Mouse (Mus musculus) erythroid progenitor cell, adult 5-6 weeks (primary cell): ENCODE data around the gene Btbd8. TPM values are rescaled to one million over a fixed set of nuclear protein-coding genes. Genes with fewer than 3 reads are reported as not detected.

Experiments
- ATAC-seq: replicated peaks from 2 replicates; pipeline ENCODE4 v1.8.0; 2016; ENCODE audit warnings: moderate number of reproducible peaks, mild to moderate bottlenecking, moderate TSS enrichment, inconsistent platforms; ENCODE audit not compliant: poor library complexity, low FRiP score, severe bottlenecking
- total RNA-seq, 2 experiments: library from RNA; stranded (forward) in 1 of 2; stranded (reverse) in 1 of 2; fragments of 150-400 nt in 1 of 2; fragments of 186-747, 209-891 nt in 1 of 2; gene quantifications; 2 replicates each; pipeline versions ENCODE4 v1.2.3 to v1.2.4; 2015 to 2017; ENCODE audit warnings: low replicate concordance in 2 of 2

Gene Btbd8
- total RNA-seq, 2 experiments from 2014 or later: 6.4 to 11.3 TPM

DNA sequence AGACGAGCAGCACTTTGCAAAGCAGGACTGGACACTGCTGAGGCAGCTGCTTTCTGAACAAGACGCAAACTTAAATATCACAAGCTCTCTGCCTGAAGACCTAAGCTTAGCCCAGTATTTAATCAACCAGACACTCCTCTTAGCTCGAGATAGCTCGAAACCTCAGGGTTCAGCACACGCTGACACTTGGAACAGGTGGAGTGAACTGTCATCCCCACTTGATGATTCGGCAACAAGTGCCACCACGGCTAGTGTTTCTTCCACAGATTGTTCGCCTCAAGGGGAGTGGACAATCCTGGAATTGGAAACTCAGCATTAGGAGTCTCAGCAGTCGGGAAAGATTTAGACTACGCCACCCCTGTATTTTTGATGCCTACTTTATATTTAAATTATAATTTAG lies 72.7 kb downstream of the Btbd8 start:
- no peak for ATAC-seq

DNA sequence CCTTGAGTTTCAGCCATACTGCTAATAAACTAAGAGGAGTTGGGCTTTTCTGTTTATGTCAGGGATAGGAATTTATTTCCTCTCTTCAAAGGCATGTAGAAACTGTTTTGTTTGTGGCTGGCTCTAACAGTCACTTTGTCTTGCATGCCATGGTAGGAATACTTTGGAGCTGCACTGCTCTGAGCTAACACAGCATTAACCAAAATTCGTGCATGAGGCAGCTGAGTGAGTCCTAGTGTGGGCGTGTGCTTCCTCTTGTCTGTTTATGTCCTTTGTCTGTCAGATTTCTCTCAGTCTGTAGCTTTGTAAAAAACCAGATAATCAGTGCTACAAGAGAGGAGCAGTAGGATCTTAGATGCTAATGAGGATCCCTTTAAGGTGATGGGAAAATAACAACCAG lies 73.5 kb downstream of the Btbd8 start:
- no peak for ATAC-seq

DNA sequence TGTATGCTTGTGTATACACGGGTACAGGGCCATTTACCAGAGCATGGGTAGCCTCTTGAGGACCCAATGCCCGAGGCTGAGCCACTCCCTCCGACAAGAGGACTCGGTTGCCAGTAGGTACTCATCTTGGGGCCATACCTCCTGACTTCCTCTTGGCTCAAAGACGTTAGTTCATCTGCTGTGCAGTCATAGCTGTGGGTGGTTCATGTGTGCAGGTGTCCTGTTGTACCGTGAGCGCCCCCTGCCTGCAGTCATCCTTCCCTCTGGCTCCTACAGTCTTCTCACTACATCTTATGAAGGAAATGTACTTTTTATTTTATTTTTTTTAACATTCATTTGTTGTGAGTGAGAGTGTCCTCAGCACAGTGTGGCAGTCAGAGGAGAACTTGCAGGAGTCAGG lies 75.8 kb downstream of the Btbd8 start:
- peak; percentile 87 for ATAC-seq

DNA sequence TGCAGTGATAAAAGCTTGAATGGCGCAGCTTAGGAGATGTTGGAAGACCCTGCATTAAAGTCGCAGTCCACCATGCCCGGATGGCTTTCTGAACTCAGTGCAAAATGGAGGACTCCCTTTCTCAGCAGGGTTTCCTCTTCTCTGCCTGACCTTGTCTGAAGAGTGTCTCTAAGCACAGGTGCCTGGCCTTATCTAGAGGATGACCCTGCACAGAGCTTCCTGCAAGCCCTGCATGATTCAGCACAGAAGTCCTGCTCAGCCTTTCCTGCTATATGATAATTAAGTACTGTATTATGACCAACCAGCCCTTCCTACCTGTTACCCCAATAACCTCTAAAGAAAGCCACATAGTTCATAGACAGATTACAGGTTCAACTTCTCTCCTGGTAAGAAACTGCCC lies 77.7 kb downstream of the Btbd8 start:
- no peak for ATAC-seq

DNA sequence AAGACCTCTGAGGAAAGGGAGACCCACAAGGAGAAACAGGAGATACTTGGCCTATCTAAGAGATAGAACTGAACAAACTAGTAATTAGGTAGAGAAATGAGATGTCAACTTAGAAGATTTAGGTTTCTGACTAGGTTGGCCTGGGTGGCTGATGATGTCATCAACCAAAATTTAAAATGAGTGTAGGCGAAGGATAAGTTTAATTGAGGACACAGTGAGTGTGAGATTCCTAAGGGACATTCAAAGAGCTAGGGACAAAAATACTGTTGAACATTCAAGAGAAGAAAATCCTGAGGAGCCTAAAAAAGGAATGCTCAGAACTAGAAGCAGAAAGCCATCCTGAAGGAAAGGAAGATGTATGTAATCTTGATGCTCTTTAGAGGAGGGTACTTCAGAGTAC lies 78.3 kb downstream of the Btbd8 start:
- no peak for ATAC-seq

DNA sequence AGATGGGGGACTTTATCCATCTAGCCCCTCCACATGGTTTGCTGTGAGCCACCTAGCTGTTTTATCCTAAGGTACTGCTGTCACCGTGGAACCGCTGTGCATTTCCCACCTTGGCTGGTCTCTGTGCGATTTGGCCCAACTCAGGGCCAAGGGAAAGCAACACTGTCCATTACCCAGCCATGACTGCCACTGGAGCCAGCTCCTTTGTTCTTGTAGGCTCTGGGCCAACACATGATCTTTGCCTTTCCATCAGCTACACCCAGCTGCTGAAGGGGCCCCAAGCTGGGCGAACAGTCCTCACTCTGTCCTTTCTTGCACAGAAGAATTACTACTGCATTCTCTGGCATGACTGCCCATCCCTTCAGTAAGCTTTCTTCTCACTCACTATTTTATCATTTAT lies 80.8 kb downstream of the Btbd8 start:
- no peak for ATAC-seq

DNA sequence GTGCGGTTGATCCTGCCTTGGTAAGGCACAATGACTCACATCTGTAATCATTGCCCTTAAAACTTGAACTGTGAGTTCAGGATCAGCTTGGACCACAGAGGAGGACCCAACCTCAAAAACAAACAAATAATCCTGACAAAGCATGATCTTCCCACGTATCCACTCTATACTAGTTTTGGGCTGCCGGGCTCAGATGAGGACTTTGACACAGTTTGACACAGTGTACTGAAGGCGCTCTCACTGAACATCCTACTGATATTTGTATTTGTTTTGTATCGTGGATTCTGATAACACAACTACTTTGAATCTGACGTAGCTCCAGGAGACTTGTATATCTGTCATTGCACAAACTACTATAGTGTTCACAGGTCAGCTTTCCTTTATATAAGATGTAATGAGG lies 83.6 kb downstream of the Btbd8 start:
- no peak for ATAC-seq

DNA sequence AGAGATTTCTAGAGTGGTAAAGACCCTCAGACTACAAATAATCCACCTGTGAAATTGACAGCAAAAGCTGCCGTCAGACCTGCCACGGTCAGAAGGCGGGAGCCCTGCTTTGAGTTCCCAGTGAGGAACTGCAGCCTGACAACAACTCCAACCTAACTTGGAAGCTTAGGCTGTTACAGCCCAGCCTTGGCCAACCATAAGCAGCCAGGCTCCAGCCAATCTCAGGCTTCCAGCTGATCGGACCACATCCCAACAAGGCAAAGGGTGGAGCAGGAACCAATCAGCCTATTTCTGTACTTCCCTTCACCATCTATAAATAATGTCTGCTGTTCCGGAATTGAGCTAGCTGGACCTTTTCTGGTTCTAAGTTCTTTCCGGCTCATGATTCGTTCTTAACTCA lies 84.1 kb downstream of the Btbd8 start:
- no peak for ATAC-seq

DNA sequence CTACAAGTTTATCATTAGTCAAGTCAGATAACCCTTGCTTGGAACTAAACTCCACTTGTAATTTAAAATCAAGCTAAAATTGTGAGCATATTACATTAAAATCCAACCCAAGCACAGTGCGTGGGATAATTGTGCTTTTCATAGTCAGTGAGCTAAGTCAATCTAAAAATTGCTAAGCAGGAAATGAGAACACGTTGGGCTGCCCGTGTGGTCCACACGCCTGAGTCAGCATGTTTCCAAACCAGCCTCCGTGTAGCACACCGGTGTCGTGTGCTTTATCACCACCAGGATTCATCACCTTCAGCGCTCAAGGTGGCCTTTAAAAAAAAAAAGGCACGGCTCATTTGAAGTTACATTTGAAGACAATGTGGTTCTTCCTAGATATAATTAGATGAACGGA lies 86.5 kb downstream of the Btbd8 start:
- ATAC-seq: no peak

DNA sequence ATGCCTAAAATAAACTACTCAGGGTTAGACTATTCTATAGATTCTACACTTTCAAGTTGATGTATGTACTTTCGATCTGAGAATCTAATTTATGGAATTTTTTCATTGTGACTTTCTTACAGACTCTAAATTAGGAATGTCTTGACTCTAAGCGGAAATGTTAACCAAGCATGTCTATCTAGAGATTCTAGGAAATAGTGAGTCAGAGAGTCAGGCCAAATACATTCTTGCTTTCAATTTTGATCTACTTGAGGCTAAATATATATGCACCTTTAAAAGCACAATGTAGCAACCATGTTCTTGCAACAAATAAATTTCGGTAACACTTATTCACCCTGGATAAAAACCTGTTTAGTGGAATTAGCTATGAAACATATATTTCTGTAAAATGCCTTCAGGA lies 91.1 kb downstream of the Btbd8 start:
- ATAC-seq: no peak

DNA sequence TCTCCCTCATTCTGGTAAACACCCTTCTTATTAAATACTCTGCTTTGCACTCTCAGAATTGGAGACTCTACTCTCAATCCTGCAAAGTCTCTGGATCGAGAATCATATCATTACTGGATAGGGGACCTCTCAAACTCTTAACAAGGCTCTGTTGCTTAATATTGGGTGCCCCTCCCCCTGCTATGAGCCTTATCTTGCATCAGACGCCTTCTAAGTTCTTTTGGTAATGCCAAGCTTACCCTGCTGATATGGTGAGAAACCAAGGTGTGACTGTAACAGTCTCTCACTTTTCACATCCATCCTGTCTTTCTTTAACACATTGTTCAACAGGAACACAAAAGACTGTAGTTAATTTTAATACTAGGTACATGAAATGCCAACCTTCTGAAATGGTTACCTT lies 95.8 kb downstream of the Btbd8 start:
- no peak for ATAC-seq

DNA sequence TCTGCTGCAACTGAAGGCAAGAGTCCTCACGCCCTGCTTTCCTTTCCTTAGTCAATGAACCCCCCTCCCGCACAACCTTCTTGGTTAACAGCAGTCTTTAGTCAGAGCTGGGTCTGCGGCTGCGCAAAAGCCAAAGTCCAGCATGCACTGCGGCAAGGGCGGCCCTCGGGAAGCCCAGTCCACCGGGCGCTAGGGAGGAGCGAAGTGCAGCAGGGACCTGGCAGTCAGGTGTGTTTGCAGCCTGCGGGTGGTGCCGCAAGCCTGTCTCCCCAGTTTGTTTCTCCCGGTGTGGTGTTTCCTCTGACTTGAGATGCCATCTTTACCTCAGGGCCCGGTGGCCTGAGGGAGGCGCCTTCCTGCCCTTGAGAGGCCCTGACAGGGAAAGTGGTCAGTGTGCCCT lies 96.8 kb downstream of the Btbd8 start, which contains the start of gene 1700028K03Rik:
Gene 1700028K03Rik, plus strand, starts transcription at position 129 of the 400 bp plus-strand sequence.
- no peak for ATAC-seq

DNA sequence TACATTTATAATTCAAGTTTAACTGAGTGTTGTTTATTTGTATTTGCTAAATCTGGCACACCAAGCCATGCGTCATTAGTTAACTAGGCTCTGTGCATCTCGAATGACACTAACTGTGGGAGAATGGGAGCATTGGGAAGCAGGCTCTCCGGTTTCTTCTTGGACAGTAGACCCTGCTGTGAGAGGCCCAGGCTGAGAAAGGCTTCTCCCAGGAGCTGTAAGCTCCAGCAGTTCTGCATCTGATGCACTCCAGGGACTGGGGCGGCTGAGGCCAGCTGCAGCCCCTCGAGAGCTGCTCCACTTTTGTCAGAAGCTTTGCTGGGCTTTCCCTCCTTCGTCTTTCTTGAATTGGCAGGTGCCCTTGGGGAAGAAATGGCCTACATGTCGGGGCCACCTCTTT lies 103.9 kb downstream of the Btbd8 start:
- no peak for ATAC-seq

DNA sequence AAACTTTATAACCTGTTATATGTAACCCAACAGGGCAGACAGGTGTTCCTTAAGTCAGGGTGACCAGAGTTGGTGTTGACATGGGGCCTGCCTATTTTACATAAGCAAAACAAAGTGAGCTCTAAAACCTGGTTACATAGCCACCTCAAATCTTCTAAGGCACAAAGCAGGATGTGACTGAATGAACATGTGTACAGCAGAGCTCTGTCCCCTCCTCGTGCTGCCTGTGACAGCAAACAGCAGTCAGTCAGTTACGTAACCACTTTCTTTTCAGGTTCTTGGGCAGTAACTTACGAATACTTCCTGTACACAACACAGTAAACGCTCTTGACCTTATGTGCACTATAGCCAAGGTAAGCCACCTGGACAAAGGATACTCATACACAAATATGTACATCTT lies 108.1 kb downstream of the Btbd8 start:
- no peak for ATAC-seq

DNA sequence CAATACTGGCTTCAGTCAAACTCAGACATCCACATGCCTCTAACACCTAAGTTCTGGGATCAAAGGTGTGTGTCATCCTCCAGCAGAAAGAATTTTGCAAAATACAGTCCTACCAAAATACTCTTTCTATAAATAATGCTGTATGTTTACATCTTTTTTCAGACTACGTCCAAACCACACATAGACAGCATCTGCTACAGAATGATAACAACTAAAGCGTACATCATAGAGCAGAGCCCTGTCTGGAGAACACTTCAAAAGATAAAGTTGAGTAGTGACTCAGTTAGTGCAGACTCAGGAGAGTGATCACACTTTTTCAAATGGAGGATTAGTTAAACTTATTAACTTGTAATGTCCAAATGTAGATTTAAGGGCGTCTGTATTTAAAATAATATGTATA lies 110.2 kb downstream of the Btbd8 start:
- peak; percentile 93 for ATAC-seq

DNA sequence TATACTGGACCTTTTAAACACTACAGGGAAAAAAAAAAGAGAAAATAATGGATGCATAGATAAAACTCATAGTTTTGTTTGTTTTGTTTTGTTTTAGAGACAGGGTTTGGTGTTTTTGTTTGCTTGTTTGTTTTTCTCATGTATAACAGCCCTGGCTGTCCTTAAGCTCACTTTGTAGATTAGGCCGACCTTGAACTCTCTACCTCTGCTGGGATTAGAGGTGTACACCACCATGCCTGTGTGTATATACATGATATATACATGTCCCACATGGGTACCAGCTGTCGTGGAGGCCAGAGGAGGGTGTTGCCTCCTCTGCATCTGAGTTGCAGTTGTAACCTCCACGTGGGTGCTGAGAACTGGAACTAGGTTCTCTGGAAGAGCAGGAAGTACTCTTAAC lies 110.6 kb downstream of the Btbd8 start:
- ATAC-seq: peak; percentile 51

DNA sequence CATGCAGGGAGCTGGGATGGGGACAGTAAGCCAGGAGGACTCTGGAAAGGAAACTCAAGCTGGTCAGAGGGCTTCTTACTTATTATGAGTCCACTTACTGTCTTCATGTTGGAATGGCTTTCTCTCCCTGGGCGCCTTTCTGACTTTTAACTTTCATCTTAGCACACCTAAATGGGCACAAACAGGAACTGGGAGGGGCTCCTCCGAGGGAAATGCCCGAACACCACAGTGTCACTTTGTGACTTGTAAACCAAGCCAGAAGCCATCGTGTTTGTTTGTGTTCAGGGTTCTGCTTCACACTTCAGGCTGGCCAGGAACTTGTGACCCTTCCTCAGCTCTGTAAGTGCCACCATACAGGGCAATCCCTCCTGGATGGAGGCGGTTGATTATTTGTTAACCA lies 116.5 kb downstream of the Btbd8 start:
- no peak for ATAC-seq

DNA sequence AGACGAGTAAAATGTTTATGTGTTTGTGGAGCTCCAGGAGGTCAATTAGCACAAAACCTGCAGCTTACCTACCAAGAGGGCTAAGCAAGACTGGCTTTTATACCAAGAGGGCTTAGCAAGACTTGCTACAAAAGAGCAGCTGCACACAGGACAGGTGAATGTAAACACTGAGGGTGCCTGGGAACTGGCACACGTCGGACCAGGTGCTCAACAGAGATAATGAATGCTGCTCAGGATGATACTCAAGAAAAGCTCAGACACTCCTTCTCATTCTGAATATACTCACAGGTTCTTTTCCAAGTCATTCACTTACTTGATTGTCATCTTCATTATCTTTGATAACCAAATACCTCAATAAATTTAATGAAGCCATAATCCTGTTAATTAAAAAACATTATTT lies 119.2 kb downstream of the Btbd8 start:
- ATAC-seq: peak; percentile 79

Other genes with a start within 250 kb of the Btbd8 start
- 1.8 and 5.4 TPM in 2 replicates for gene Tgfbr3, start 148.4 kb upstream of the Btbd8 start, total RNA-seq (2015; ENCODE audit: low replicate concordance)
- 1.0 and 4.7 TPM in 2 replicates for gene Tgfbr3, start 148.4 kb upstream of the Btbd8 start, total RNA-seq (2017; ENCODE audit: low replicate concordance)
- not detected in 2 replicates for gene Brdt, start 106.8 kb upstream of the Btbd8 start, total RNA-seq (2015; ENCODE audit: low replicate concordance)
- not detected in 2 replicates for gene Brdt, start 106.8 kb upstream of the Btbd8 start, total RNA-seq (2017; ENCODE audit: low replicate concordance)
- gene Ephx4, start 35.3 kb upstream of the Btbd8 start, total RNA-seq (2015; ENCODE audit: low replicate concordance): not detected in 2 replicates
- gene Ephx4, start 35.3 kb upstream of the Btbd8 start, total RNA-seq (2017; ENCODE audit: low replicate concordance): not detected in 2 replicates
- gene Lpcat2b, start 6.4 kb upstream of the Btbd8 start, total RNA-seq (2015; ENCODE audit: low replicate concordance): not detected in 2 replicates
- gene Lpcat2b, start 6.4 kb upstream of the Btbd8 start, total RNA-seq (2017; ENCODE audit: low replicate concordance): 0.45 TPM in 1 of 2 replicates, not detected in the other
- not detected in 2 replicates for gene Gm42669, start 69.6 kb downstream of the Btbd8 start, total RNA-seq (2015; ENCODE audit: low replicate concordance)
- gene Gm42669, start 69.6 kb downstream of the Btbd8 start, total RNA-seq (2017; ENCODE audit: low replicate concordance): 0.08 and 0.39 TPM in 2 replicates
- gene 1700028K03Rik, start 96.7 kb downstream of the Btbd8 start, total RNA-seq (2015; ENCODE audit: low replicate concordance): not detected in 2 replicates
- 0.51 and 0.68 TPM in 2 replicates for gene 1700028K03Rik, start 96.7 kb downstream of the Btbd8 start, total RNA-seq (2017; ENCODE audit: low replicate concordance)
- 6.3 and 10.1 TPM in 2 replicates for gene Rpap2, start 159.4 kb downstream of the Btbd8 start, total RNA-seq (2015; ENCODE audit: low replicate concordance)
- 6.3 and 11.0 TPM in 2 replicates for gene Rpap2, start 159.4 kb downstream of the Btbd8 start, total RNA-seq (2017; ENCODE audit: low replicate concordance)
- gene Glmn, start 159.9 kb downstream of the Btbd8 start, total RNA-seq (2015; ENCODE audit: low replicate concordance): 1.3 and 4.3 TPM in 2 replicates
- 7.2 and 10.3 TPM in 2 replicates for gene Glmn, start 159.9 kb downstream of the Btbd8 start, total RNA-seq (2017; ENCODE audit: low replicate concordance)